Mouse (Mus musculus) E14TG2a.4 (cell line): ENCODE measurements around the gene Gm48551.

ENCODE experiments used
- H3K27me3 ChIP-seq: 2 replicates; pipeline ENCODE4 v1.6.1; 2014; ENCODE audit warnings: low read length, control low read depth; ENCODE audit not compliant: insufficient read depth
- H3K36me3 ChIP-seq: 2 replicates; pipeline ENCODE4 v1.6.1; 2014; ENCODE audit warnings: low read length, control low read depth; ENCODE audit not compliant: insufficient read depth
- H3K4me1 ChIP-seq: replicated peaks from 2 replicates; pipeline ENCODE4 v1.6.1; 2014; ENCODE audit warnings: low read depth, low read length, control low read depth
- H3K4me3 ChIP-seq: replicated peaks from 2 replicates; pipeline ENCODE4 v1.5.1; 2014; ENCODE audit warnings: mild to moderate bottlenecking, low read length
- H3K9me3 ChIP-seq: 2 replicates; pipeline ENCODE4 v1.6.1; 2014; ENCODE audit warnings: low read length, control low read depth
- CTCF ChIP-seq: conservative IDR thresholded peaks from 2 replicates; pipeline ENCODE4 v1.5.1; 2014; ENCODE audit warnings: low read length
- NANOG ChIP-seq: IDR thresholded peaks from 2 replicates; pipeline ENCODE4 v1.6.1; 2014; ENCODE audit warnings: borderline replicate concordance, low read length, mixed read lengths
- POU5F1 ChIP-seq: IDR thresholded peaks from 2 replicates; pipeline ENCODE4 v1.6.1; 2014; ENCODE audit warnings: low read length, borderline replicate concordance

The Gm48551 gene

DNA sequence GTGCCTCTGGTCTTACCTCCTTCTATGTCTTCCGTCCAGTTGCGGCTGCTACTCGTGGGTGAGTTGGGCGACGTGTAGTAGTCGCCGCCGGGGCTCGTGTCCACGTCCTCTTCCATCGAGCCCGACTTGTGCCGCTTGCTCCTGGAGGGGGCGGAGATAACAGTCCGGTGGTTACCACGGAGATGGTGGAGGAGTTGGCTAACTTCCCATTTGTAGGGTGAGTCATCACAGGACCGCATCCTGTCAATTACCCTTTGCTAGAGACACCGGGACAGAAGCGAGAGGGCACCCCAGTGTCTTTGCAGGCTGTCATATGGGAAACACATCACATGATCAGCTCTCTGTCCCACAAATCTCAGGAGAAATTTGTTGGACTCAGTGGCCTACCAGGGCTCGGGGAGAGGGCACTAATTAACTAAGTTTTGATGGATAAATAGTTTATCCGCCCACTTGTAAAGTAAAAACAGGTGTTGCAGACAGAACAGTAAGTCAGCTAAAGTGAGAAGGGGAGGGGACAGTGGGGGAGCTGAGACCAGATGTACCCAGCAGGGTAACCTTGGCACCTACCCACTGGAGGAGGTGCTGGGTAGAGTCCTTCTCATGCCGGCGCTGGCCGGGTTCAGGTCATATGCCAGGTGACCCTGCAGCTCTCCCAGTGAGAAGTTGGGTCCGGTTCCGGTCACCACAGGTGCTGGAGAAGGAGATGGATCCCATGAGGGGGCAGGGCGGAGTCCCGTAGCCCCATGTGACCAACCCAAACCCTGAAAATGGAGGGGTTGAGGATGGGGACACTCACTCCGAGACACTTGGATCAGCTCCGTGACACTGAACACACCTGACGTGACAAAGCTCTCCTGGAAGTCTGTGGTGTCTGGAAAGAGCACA, 23.5 kb downstream of the Gm48551 start:
- no peaks in the 10 kb centered on the region for H3K9me3 ChIP-seq
- peaks cover 99% of the 10 kb centered on the region for H3K4me1 ChIP-seq
- TF ChIP-seq NANOG = no peak
- TF ChIP-seq CTCF = no peak
- no peak for TF ChIP-seq POU5F1
- peak overlapping the region; percentile 66 for H3K4me3 ChIP-seq
- 0 out of 2 replicates have a peak, but pooled peaks cover 8% of the 10 kb centered on the region for H3K27me3 ChIP-seq
- peaks cover 49% of the 10 kb centered on the region for H3K36me3 ChIP-seq

GRCm38 (mm10) chr10:81408424-81408729, 24.1 kb downstream of the Gm48551 start:
- Histone ChIP-seq H3K9me3 (no peaks in the 10 kb centered on the region), H3K4me3 (peak overlapping the region; percentile 66), H3K4me1 (peaks cover 99% of the 10 kb centered on the region), H3K27me3 (0 out of 2 replicates have a peak, but pooled peaks cover 8% of the 10 kb centered on the region), H3K36me3 (peaks cover 55% of the 10 kb centered on the region)
- TF ChIP-seq CTCF (no peak), NANOG (no peak)

DNA sequence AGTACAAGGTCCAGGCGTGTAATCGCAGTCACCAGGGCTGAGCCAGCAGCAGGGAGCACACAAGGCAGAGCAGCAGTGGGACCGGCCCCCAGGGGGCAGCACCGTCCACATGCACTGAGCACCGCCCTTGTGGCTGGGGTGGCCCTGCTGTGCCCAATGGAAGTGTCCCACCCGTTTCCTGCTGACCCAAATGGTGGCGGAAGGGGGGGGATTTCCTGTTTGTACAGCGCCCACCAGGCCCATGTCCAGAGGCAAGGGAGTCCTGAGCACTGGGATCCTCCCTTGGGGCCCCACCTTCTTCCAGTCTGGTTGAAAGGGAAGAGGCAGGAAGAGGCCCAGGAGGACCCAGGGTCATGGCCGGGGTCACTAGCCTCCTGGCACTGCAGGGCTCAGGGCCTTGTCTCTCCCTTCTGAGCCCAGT, 24.6 kb downstream of the Gm48551 start:
- peaks cover 55% of the 10 kb centered on the region for H3K36me3 ChIP-seq
- no peaks in the 10 kb centered on the region for H3K9me3 ChIP-seq
- peaks cover 99% of the 10 kb centered on the region for H3K4me1 ChIP-seq
- TF ChIP-seq POU5F1 (no peak), CTCF (peak; percentile 61), NANOG (no peak)
- peak overlapping the region; percentile 66 for H3K4me3 ChIP-seq
- 0 out of 2 replicates have a peak, but pooled peaks cover 8% of the 10 kb centered on the region for H3K27me3 ChIP-seq

- peak overlapping the region; percentile 73 for H3K4me3 ChIP-seq
- TF ChIP-seq NANOG (no peak), CTCF (no peak), POU5F1 (no peak)
- 0 out of 2 replicates have a peak, but pooled peaks cover 8% of the 10 kb centered on the region for H3K27me3 ChIP-seq
- peaks cover 99% of the 10 kb centered on the region for H3K4me1 ChIP-seq
- H3K9me3 ChIP-seq = no peaks in the 10 kb centered on the region
- peaks cover 55% of the 10 kb centered on the region for H3K36me3 ChIP-seq
Measured at GRCm38 (mm10) chr10:81409330-81409729, 25.1 kb downstream of the Gm48551 start.

GRCm38 (mm10) chr10:81410350-81410749, 26.1 kb downstream of the Gm48551 start:
- no peak for TF ChIP-seq POU5F1
- no peak for TF ChIP-seq NANOG
- no peak for TF ChIP-seq CTCF
- H3K36me3 ChIP-seq = peaks cover 55% of the 10 kb centered on the region
- H3K4me1 ChIP-seq = peaks cover 100% of the 10 kb centered on the region
- 0 out of 2 replicates have a peak, but pooled peaks cover 8% of the 10 kb centered on the region for H3K27me3 ChIP-seq
- H3K9me3 ChIP-seq = no peaks in the 10 kb centered on the region
- peak overlapping the region; percentile 73 for H3K4me3 ChIP-seq

DNA sequence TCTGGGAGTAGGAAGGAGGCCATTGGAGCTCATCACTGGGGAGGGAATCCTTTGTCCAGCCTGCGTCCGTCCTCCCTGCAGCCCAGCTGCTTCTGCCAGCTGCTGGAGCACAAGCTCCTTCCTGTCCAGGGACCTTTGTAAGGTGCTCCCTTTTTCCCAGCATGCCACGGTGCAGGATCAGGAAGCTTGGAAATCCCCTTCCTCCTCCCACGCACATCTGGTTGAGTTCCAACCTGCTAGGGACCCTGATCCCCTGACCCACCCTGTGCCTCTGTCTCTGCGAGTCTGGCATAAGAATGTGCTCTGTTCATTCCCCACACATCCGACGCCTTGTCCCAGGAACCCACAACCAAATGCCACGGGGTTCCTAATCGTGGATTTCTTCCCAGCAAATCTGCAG, 26.7 kb downstream of the Gm48551 start:
- Histone ChIP-seq H3K36me3 (peaks cover 48% of the 10 kb centered on the region), H3K4me3 (peak overlapping the region; percentile 73), H3K4me1 (peaks cover 100% of the 10 kb centered on the region), H3K27me3 (0 out of 2 replicates have a peak, but pooled peaks cover 8% of the 10 kb centered on the region), H3K9me3 (no peaks in the 10 kb centered on the region)
- TF ChIP-seq CTCF (no peak), POU5F1 (no peak), NANOG (no peak)

GRCm38 (mm10) chr10:81411471-81412400, 27.5 kb downstream of the Gm48551 start:
- H3K9me3 ChIP-seq = no peaks in the 10 kb centered on the region
- TF ChIP-seq POU5F1 (no peak), CTCF (no peak), NANOG (no peak)
- peak overlapping the region; percentile 73 for H3K4me3 ChIP-seq
- peaks cover 98% of the 10 kb centered on the region for H3K4me1 ChIP-seq
- H3K27me3 ChIP-seq = 0 out of 2 replicates have a peak, but pooled peaks cover 8% of the 10 kb centered on the region
- peaks cover 42% of the 10 kb centered on the region for H3K36me3 ChIP-seq
